Mouse (Mus musculus): Measurements from ENCODE around the gene Ifna16. TPM values are rescaled to one million over a fixed set of nuclear protein-coding genes. Genes with fewer than 3 reads are reported as not detected.

The Ifna16 gene
- polyA plus RNA-seq, 1 experiment: not detected

DNA sequence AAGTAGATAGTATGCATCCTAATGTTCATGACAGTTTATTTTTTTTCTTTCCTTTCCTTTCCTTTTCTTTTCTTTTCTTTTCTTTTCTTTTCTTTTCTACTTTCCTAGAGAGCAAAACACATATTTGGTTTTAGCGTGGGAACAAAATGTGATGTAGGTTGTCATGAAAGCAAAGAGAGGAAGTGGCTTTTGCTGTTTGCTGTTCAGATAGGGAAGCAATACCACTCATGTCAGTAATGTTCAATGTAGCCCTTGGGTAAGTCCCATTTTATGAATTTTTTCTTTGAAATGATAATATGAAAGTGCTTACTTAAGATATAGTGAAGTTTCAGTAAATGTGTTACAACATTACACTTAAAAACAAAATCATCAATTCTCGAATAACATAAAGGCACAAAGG lies 16.7 kb upstream of the Ifna16 start:
- Histone ChIP-seq H3K36me3 (ENCODE audit: control insufficient read depth, insufficient read depth, low read length) (no peaks in the 10 kb centered on the region), H3K4me1 (ENCODE audit: control insufficient read depth, insufficient read depth, insufficient read length) (no peaks in the 10 kb centered on the region), H3K27me3 (ENCODE audit: control insufficient read depth, insufficient read depth, low read length) (peaks cover 1% of the 10 kb centered on the region; the same call in 1 of the 2 replicates), H3K27ac (ENCODE audit: insufficient read depth, low read length) (no peak overlapping the region), H3K4me3 (ENCODE audit: extremely low read depth, insufficient read depth, insufficient read length) (no peak overlapping the region)
- TF ChIP-seq POLR2A (IDR thresholded peaks at IDR 0.05; ENCODE audit: low read depth, low read length) (no peak), CTCF (IDR thresholded peaks at IDR 0.05; ENCODE audit: extremely low read depth, insufficient read depth, insufficient read length, insufficient replicate concordance) (no peak)
- DNase-seq (ENCODE audit: low read depth in 1 of 2, low spot score in 2 of 2): no peak
- 21% methylated on average over 2 of the region's 2 CpGs for WGBS

- no peak for TF ChIP-seq CTCF (IDR thresholded peaks at IDR 0.05; ENCODE audit: extremely low read depth, insufficient read depth, insufficient read length, insufficient replicate concordance)
- TF ChIP-seq POLR2A (IDR thresholded peaks at IDR 0.05; ENCODE audit: low read depth, low read length): no peak
- H3K36me3 ChIP-seq (ENCODE audit: control insufficient read depth, insufficient read depth, low read length): no peaks in the 10 kb centered on the region
- no peak overlapping the region for H3K4me3 ChIP-seq (ENCODE audit: extremely low read depth, insufficient read depth, insufficient read length)
- WGBS: 33% methylated on average over 1 of the region's 1 CpGs
- peaks cover 1% of the 10 kb centered on the region; the same call in 1 of the 2 replicates for H3K27me3 ChIP-seq (ENCODE audit: control insufficient read depth, insufficient read depth, low read length)
- H3K27ac ChIP-seq (ENCODE audit: insufficient read depth, low read length): no peak overlapping the region
- no peak for DNase-seq (ENCODE audit: low read depth in 1 of 2, low spot score in 2 of 2)
- H3K4me1 ChIP-seq (ENCODE audit: control insufficient read depth, insufficient read depth, insufficient read length): no peaks in the 10 kb centered on the region
Observed at GRCm38 (mm10) chr4:88692537-88692936, 15.8 kb upstream of the Ifna16 start.

GRCm38 (mm10) chr4:88691259-88691658 lies 14.5 kb upstream of the Ifna16 start, which contains the start of gene Ifnab:
Gene Ifnab (minus strand): TSS chr4:88691359.
- TF ChIP-seq CTCF (IDR thresholded peaks at IDR 0.05; ENCODE audit: extremely low read depth, insufficient read depth, insufficient read length, insufficient replicate concordance) (no peak), POLR2A (IDR thresholded peaks at IDR 0.05; ENCODE audit: low read depth, low read length) (no peak)
- Histone ChIP-seq H3K27me3 (ENCODE audit: control insufficient read depth, insufficient read depth, low read length) (peaks cover 1% of the 10 kb centered on the region; the same call in 1 of the 2 replicates), H3K27ac (ENCODE audit: insufficient read depth, low read length) (no peak within 1 kb of the TSS), H3K36me3 (ENCODE audit: control insufficient read depth, insufficient read depth, low read length) (no peaks in the 10 kb centered on the region), H3K4me3 (ENCODE audit: extremely low read depth, insufficient read depth, insufficient read length) (no peak within 1 kb of the TSS), H3K4me1 (ENCODE audit: control insufficient read depth, insufficient read depth, insufficient read length) (no peaks in the 10 kb centered on the region)
- no peak for DNase-seq (ENCODE audit: low read depth in 1 of 2, low spot score in 2 of 2)
- WGBS: 79% methylated on average over 2 of the region's 2 CpGs

DNA sequence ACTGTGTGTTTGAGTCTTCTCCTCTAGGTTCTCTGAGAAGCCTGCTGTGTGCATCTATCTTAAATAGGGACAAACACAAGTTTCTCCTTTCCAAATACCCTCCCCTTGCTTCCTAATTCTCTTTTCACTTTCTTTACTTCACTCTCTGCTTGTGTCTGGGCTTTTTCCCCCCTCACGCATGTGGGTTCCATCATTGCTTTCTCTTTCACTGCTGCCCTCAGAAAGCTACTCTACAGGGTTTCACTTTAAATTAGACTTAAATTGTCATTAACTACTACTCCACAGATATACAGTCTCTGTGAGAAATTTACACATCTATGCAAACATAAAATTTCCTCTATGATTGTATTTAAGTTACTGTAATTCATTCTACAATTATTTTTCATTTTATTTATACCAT lies 7.1 kb upstream of the Ifna16 start, which contains the start of gene Ifna2:
Ifna2 (minus strand) TSS at position 101 of the 400 bp plus-strand sequence.
- 73% methylated on average over 1 of the region's 1 CpGs for WGBS
- no peak within 1 kb of the TSS for H3K27ac ChIP-seq (ENCODE audit: insufficient read depth, low read length)
- no peak for TF ChIP-seq POLR2A (IDR thresholded peaks at IDR 0.05; ENCODE audit: low read depth, low read length)
- TF ChIP-seq CTCF (IDR thresholded peaks at IDR 0.05; ENCODE audit: extremely low read depth, insufficient read depth, insufficient read length, insufficient replicate concordance): no peak
- no peaks in the 10 kb centered on the region for H3K4me1 ChIP-seq (ENCODE audit: control insufficient read depth, insufficient read depth, insufficient read length)
- no peaks in the 10 kb centered on the region for H3K27me3 ChIP-seq (ENCODE audit: control insufficient read depth, insufficient read depth, low read length)
- no peaks in the 10 kb centered on the region for H3K36me3 ChIP-seq (ENCODE audit: control insufficient read depth, insufficient read depth, low read length)
- no peak for DNase-seq (ENCODE audit: low read depth in 1 of 2, low spot score in 2 of 2)
- H3K4me3 ChIP-seq (ENCODE audit: extremely low read depth, insufficient read depth, insufficient read length): no peak within 1 kb of the TSS

DNA sequence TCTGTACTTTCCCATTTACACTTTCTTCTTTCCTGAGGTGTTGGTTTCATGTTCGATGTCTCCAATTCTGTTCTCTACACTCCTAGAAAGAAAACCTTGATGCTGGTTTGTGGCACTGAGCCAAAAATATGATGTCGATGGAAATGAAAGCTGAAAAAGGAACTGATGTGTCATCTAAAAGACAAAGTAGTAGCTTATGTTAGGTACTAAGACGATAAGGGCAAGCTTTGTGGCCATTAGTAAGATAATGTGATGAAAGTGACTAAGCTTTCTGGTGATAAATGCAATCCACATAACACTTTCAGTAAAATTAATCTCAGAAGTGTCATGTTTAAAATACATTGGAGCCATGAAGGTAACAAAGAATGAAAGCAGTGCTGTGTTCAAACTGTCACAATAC lies 4.6 kb upstream of the Ifna16 start:
- WGBS: 6% methylated on average over 3 of the region's 3 CpGs
- no peak for DNase-seq (ENCODE audit: low read depth in 1 of 2, low spot score in 2 of 2)
- no peaks in the 10 kb centered on the region for H3K27me3 ChIP-seq (ENCODE audit: control insufficient read depth, insufficient read depth, low read length)
- no peaks in the 10 kb centered on the region for H3K4me1 ChIP-seq (ENCODE audit: control insufficient read depth, insufficient read depth, insufficient read length)
- no peak overlapping the region for H3K27ac ChIP-seq (ENCODE audit: insufficient read depth, low read length)
- TF ChIP-seq CTCF (IDR thresholded peaks at IDR 0.05; ENCODE audit: extremely low read depth, insufficient read depth, insufficient read length, insufficient replicate concordance): no peak
- TF ChIP-seq POLR2A (IDR thresholded peaks at IDR 0.05; ENCODE audit: low read depth, low read length): no peak
- H3K4me3 ChIP-seq (ENCODE audit: extremely low read depth, insufficient read depth, insufficient read length): no peak overlapping the region
- H3K36me3 ChIP-seq (ENCODE audit: control insufficient read depth, insufficient read depth, low read length): no peaks in the 10 kb centered on the region

GRCm38 (mm10) chr4:88680362-88680761 lies 3.6 kb upstream of the Ifna16 start:
- DNase-seq (ENCODE audit: low read depth in 1 of 2, low spot score in 2 of 2): peak in 1 of 2 experiments; percentile 26
- Histone ChIP-seq H3K36me3 (ENCODE audit: control insufficient read depth, insufficient read depth, low read length) (no peaks in the 10 kb centered on the region), H3K27ac (ENCODE audit: insufficient read depth, low read length) (no peak overlapping the region), H3K4me3 (ENCODE audit: extremely low read depth, insufficient read depth, insufficient read length) (no peak overlapping the region), H3K27me3 (ENCODE audit: control insufficient read depth, insufficient read depth, low read length) (no peaks in the 10 kb centered on the region), H3K4me1 (ENCODE audit: control insufficient read depth, insufficient read depth, insufficient read length) (no peaks in the 10 kb centered on the region)
- 40% methylated on average over 8 of the region's 8 CpGs for WGBS
- TF ChIP-seq CTCF (IDR thresholded peaks at IDR 0.05; ENCODE audit: extremely low read depth, insufficient read depth, insufficient read length, insufficient replicate concordance) (no peak), POLR2A (IDR thresholded peaks at IDR 0.05; ENCODE audit: low read depth, low read length) (no peak)

- DNase-seq (ENCODE audit: low read depth in 1 of 2, low spot score in 2 of 2): no peak
- no peaks in the 10 kb centered on the region for H3K27me3 ChIP-seq (ENCODE audit: control insufficient read depth, insufficient read depth, low read length)
- H3K36me3 ChIP-seq (ENCODE audit: control insufficient read depth, insufficient read depth, low read length): no peaks in the 10 kb centered on the region
- TF ChIP-seq POLR2A (IDR thresholded peaks at IDR 0.05; ENCODE audit: low read depth, low read length): no peak
- TF ChIP-seq CTCF (IDR thresholded peaks at IDR 0.05; ENCODE audit: extremely low read depth, insufficient read depth, insufficient read length, insufficient replicate concordance): no peak
- no peak overlapping the region for H3K4me3 ChIP-seq (ENCODE audit: extremely low read depth, insufficient read depth, insufficient read length)
- WGBS: 47% methylated on average over 1 of the region's 1 CpGs
- H3K4me1 ChIP-seq (ENCODE audit: control insufficient read depth, insufficient read depth, insufficient read length): no peaks in the 10 kb centered on the region
- no peak overlapping the region for H3K27ac ChIP-seq (ENCODE audit: insufficient read depth, low read length)
Observed at GRCm38 (mm10) chr4:88655461-88655860, 21.3 kb downstream of the Ifna16 start.
